Mouse (Mus musculus) ES-E14 (cell line): ENCODE results near the gene Depp1. TPM values are rescaled to one million over a fixed set of nuclear protein-coding genes. Genes with fewer than 3 reads are reported as not detected.

Experiments
- DNase-seq: peaks from one replicate; pipeline ENCODE4 v3.0.0-alpha.2; 2013; ENCODE audit warnings: low read depth, low spot score
- H3K27ac ChIP-seq: 2 replicates; pipeline ENCODE4 v1.5.1; 2012; ENCODE audit warnings: low read depth, mild to moderate bottlenecking, low read length, moderate library complexity, mixed read lengths; ENCODE audit not compliant: poor library complexity, insufficient read depth, severe bottlenecking
- H3K36me3 ChIP-seq: 2 replicates; pipeline ENCODE4 v1.6.1; 2012; ENCODE audit warnings: mild to moderate bottlenecking, low read length, moderate library complexity, mixed read lengths; ENCODE audit not compliant: control insufficient read depth, poor library complexity, insufficient read depth, severe bottlenecking
- H3K4me1 ChIP-seq, 2 experiments: fragments of 150-350 bp in 1 of 2; sonication (generic) in 1 of 2; 2 replicates each; pipeline ENCODE4 v1.6.1; 2012; ENCODE audit warnings: low read length in 2 of 2, mild to moderate bottlenecking in 1 of 2, mixed read lengths in 1 of 2; ENCODE audit not compliant: control insufficient read depth in 2 of 2, insufficient read depth in 2 of 2, poor library complexity in 1 of 2
- H3K4me3 ChIP-seq, 2 experiments: fragments of 150-350 bp in 1 of 2; sonication (generic) in 1 of 2; 2 replicates each; pipeline ENCODE4 v1.5.1; 2012; ENCODE audit warnings: low read length in 2 of 2, low read depth in 1 of 2, mild to moderate bottlenecking in 1 of 2, mixed read lengths in 1 of 2; ENCODE audit not compliant: insufficient read depth in 1 of 2, poor library complexity in 1 of 2, severe bottlenecking in 1 of 2
- H3K9ac ChIP-seq: 2 replicates; pipeline ENCODE4 v1.6.1; 2012; ENCODE audit warnings: low read depth, mild to moderate bottlenecking, low read length, mixed read lengths; ENCODE audit not compliant: poor library complexity, insufficient read depth, severe bottlenecking
- H3K9me3 ChIP-seq: fragments of 150-350 bp; sonication (generic); 2 replicates; pipeline ENCODE4 v1.6.1; 2012; ENCODE audit warnings: low read depth, mild to moderate bottlenecking, low read length; ENCODE audit not compliant: control insufficient read depth, insufficient read depth
- CHD2 ChIP-seq: IDR thresholded peaks from 2 replicates; pipeline ENCODE4 v1.6.1; 2014; ENCODE audit warnings: mild to moderate bottlenecking, low read depth, low read length, inconsistent platforms
- HCFC1 ChIP-seq: IDR thresholded peaks from 2 replicates; pipeline ENCODE4 v1.6.1; 2012; ENCODE audit warnings: low read length, inconsistent platforms, borderline replicate concordance; ENCODE audit not compliant: insufficient read depth
- MAFK ChIP-seq: IDR thresholded peaks from 2 replicates; pipeline ENCODE4 v1.6.1; 2014; ENCODE audit warnings: mild to moderate bottlenecking, low read depth, low read length, inconsistent platforms; ENCODE audit not compliant: insufficient read depth
- ZC3H11A ChIP-seq: IDR thresholded peaks from 2 replicates; pipeline ENCODE4 v1.6.1; 2012; ENCODE audit warnings: low read depth, mild to moderate bottlenecking, inconsistent platforms, low read length, borderline replicate concordance
- ZNF384 ChIP-seq: IDR thresholded peaks from 2 replicates; pipeline ENCODE4 v1.6.1; 2012; ENCODE audit warnings: low read depth, low read length, inconsistent platforms
- in situ Hi-C, 2 experiments: fragments of 600-800 bp; cut with MboI; formaldehyde crosslinking; loops; one replicate each; pipeline ENCODE4 v1.15.1; 2025; ENCODE audit warnings: low sequenced_read_pairs in 2 of 2, inconsistent platforms in 1 of 2; ENCODE audit not compliant: unreplicated experiment in 2 of 2
- total RNA-seq: library from RNA; depleted of rRNA; stranded (reverse); fragments of 300-350 nt; gene quantifications from 2 replicates; pipeline ENCODE4 v1.2.3, GENCODE M21; 2012

Gene Depp1
- total RNA-seq, 1 experiment: 0.18 TPM

GRCm38 (mm10) chr6:116682317-116682716, 31.9 kb downstream of the Depp1 start:
- no peaks in the 10 kb centered on the region for H3K9me3 ChIP-seq
- no peak overlapping the region for H3K9ac ChIP-seq
- DNase-seq: no peak
- TF ChIP-seq ZNF384: no peak
- no peak for TF ChIP-seq ZC3H11A
- no peak for TF ChIP-seq HCFC1
- TF ChIP-seq MAFK: no peak
- no peak for TF ChIP-seq CHD2
- H3K36me3 ChIP-seq: no peaks in the 10 kb centered on the region
- H3K4me1 ChIP-seq: no peaks in the 10 kb centered on the region
- H3K4me3 ChIP-seq: no peak overlapping the region
- in situ Hi-C loops: no loop called here
- H3K27ac ChIP-seq: no peak overlapping the region

- H3K36me3 ChIP-seq: no peaks in the 10 kb centered on the region
- no peaks in the 10 kb centered on the region for H3K4me1 ChIP-seq
- TF ChIP-seq HCFC1 (no peak), CHD2 (no peak), MAFK (no peak), ZNF384 (no peak), ZC3H11A (no peak)
- H3K4me3 ChIP-seq: no peak overlapping the region
- no peak overlapping the region for H3K27ac ChIP-seq
- H3K9me3 ChIP-seq: no peaks in the 10 kb centered on the region
- H3K9ac ChIP-seq: no peak overlapping the region
- DNase-seq: no peak
- in situ Hi-C loops: no loop called here
Measured at GRCm38 (mm10) chr6:116693639-116694038, 43.2 kb downstream of the Depp1 start.

GRCm38 (mm10) chr6:116694346-116694745, 43.9 kb downstream of the Depp1 start:
- Histone ChIP-seq H3K4me3 (no peak overlapping the region), H3K36me3 (no peaks in the 10 kb centered on the region), H3K9me3 (no peaks in the 10 kb centered on the region), H3K27ac (no peak overlapping the region), H3K9ac (no peak overlapping the region), H3K4me1 (no peaks in the 10 kb centered on the region)
- TF ChIP-seq HCFC1 (no peak), ZNF384 (no peak), MAFK (no peak), ZC3H11A (no peak), CHD2 (no peak)
- no peak for DNase-seq
- in situ Hi-C loops: no loop called here

DNA sequence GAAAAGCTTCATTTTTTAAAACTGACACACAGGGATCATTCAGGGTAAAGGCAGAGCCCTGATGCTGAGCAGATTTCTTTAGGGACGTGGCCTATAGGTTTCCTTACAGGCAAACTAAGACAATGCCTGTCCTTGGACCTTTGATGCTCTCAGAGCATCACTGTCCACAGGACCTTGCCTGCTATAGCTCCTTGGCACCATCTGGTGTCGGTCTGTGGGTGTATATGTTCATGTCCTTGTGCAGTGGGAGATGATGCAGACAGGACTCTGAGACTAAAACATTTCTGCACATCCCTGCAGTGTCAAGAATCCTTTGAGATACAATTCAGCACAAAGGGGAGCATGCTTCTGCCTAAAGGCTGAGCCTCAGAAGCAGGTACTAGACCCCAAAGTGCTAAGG, 47.0 kb downstream of the Depp1 start:
- in situ Hi-C loops: loop anchor here in 1 of 2 experiments (5.0 kb wide), 1 partner anchor 45 kb away; the partner anchor contains the start of gene Depp1
- no peak overlapping the region for H3K4me3 ChIP-seq
- DNase-seq: peak; percentile 46

More for the DNA sequence above, 47.0 kb downstream of the Depp1 start:
- Histone ChIP-seq H3K36me3 (no peaks in the 10 kb centered on the region), H3K4me1 (no peaks in the 10 kb centered on the region), H3K27ac (no peak overlapping the region), H3K9ac (no peak overlapping the region), H3K9me3 (no peaks in the 10 kb centered on the region)
- TF ChIP-seq HCFC1 (no peak), ZC3H11A (peak; percentile 80; the same call in 1 of the 2 replicates), MAFK (no peak)
